Mouse (Mus musculus) spleen, adult 2 months (tissue): ENCODE data around the gene Slc36a1. TPM values are rescaled to one million over a fixed set of nuclear protein-coding genes. Genes with fewer than 3 reads are reported as not detected.

Experiments
- DNase-seq, 2 experiments: peaks; one replicate each; pipeline versions ENCODE4 v3.0.0 to v3.0.0-alpha.2; 2012 to 2021; ENCODE audit warnings: low spot score in 2 of 2, low read depth in 1 of 2
- H3K27ac ChIP-seq: fragments of 200-500 bp; 2 replicates; pipeline ENCODE4 v1.5.1; 2012; ENCODE audit warnings: low read length, inconsistent platforms; ENCODE audit not compliant: insufficient read depth
- H3K27me3 ChIP-seq: fragments of 200-500 bp; 2 replicates; pipeline ENCODE4 v1.6.1; 2012; ENCODE audit warnings: mild to moderate bottlenecking, moderate library complexity, low read length, inconsistent platforms; ENCODE audit not compliant: control insufficient read depth, insufficient read depth
- H3K36me3 ChIP-seq: fragments of 200-500 bp; 2 replicates; pipeline ENCODE4 v1.6.1; 2012; ENCODE audit warnings: mild to moderate bottlenecking, low read length, inconsistent platforms; ENCODE audit not compliant: control insufficient read depth, insufficient read depth
- H3K4me1 ChIP-seq: fragments of 200-500 bp; 2 replicates; pipeline ENCODE4 v1.6.1; 2011; ENCODE audit warnings: inconsistent platforms; ENCODE audit not compliant: control insufficient read depth, insufficient read depth, insufficient read length
- H3K4me3 ChIP-seq: fragments of 200-500 bp; 2 replicates; pipeline ENCODE4 v1.5.1; 2011; ENCODE audit warnings: mild to moderate bottlenecking, inconsistent platforms; ENCODE audit not compliant: insufficient read depth, insufficient read length; ENCODE audit errors: extremely low read depth
- CTCF ChIP-seq: fragments of 200-500 bp; IDR thresholded peaks from 2 replicates; pipeline ENCODE4 v1.5.1; 2011; ENCODE audit warnings: mild to moderate bottlenecking, inconsistent platforms; ENCODE audit not compliant: insufficient read depth, insufficient read length, insufficient replicate concordance; ENCODE audit errors: extremely low read depth
- POLR2A ChIP-seq: fragments of 200-500 bp; IDR thresholded peaks from 2 replicates; pipeline ENCODE4 v1.6.1; 2011; ENCODE audit warnings: low read depth, low read length, inconsistent platforms
- WGBS: fragments of 180-500 bp; shearing (Covaris S2); methylation state at CpG from one replicate; pipeline ENCODE4 v1.1.7; 2018; 5-methylcytosine and 5-hydroxymethylcytosine counted together
- polyA plus RNA-seq: library from polyadenylated mRNA; depleted of rRNA; stranded (reverse); fragments of >200 nt; gene quantifications from 2 replicates; pipeline ENCODE4 v1.2.3, GENCODE M21; 2012; rRNA removed

Gene Slc36a1
- polyA plus RNA-seq, 1 experiment = 25.7 TPM

- H3K27me3 ChIP-seq = no peaks in the 10 kb centered on the region
- H3K36me3 ChIP-seq = no peaks in the 10 kb centered on the region
- H3K4me1 ChIP-seq = no peaks in the 10 kb centered on the region
- WGBS = 85% methylated on average over 2 of the region's 2 CpGs
- no peak overlapping the region for H3K4me3 ChIP-seq
- no peak overlapping the region for H3K27ac ChIP-seq
- DNase-seq = no peak
- TF ChIP-seq POLR2A (no peak), CTCF (no peak)
Measured at GRCm38 (mm10) chr11:55264318-55264717, 60.2 kb downstream of the Slc36a1 start.

DNA sequence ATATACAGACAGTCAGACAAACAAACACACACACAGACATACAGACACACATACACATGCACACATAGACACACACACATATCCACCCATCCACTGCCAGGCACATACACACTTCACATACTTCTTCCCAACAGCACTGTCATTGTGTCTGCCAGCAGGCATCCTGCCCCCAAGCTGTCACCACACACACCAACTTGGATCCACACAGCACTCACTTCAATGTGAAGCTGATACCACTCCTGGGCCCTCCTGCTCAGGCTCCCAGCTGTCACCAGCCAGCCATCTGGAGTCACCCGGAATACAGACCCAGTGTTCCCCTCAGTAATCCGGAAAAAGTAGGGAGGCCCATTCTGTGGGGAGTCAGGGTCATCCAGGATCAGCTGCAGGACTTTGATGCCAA is 61.5 kb downstream of the Slc36a1 start:
- no peak for DNase-seq
- Histone ChIP-seq H3K4me3 (no peak overlapping the region), H3K27me3 (no peaks in the 10 kb centered on the region), H3K4me1 (no peaks in the 10 kb centered on the region), H3K27ac (no peak overlapping the region), H3K36me3 (no peaks in the 10 kb centered on the region)
- TF ChIP-seq CTCF = no peak
- no peak for TF ChIP-seq POLR2A
- WGBS = 72% methylated on average over 2 of the region's 2 CpGs

DNA sequence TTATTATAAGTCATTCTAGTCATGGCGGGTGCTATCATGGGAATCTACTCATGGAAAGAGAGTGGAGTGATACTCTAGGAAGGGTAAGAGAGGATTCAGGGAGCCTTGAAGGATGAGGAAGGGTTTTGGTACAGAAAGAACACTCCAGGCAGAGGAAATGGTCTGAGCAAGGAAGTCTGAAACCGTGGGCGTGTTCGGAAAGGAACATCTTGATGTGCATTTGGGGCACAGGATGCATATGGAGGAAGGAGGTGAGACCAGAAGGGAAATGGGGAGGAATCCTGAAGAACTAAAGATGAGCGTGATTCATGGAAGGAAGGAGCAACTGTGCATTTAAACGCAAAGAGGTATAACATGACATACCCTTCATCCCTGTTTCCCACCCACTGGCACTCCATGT is 64.4 kb downstream of the Slc36a1 start:
- DNase-seq = no peak
- 75% methylated on average over 6 of the region's 6 CpGs for WGBS
- Histone ChIP-seq H3K4me1 (no peaks in the 10 kb centered on the region), H3K27ac (no peak overlapping the region), H3K4me3 (no peak overlapping the region), H3K27me3 (no peaks in the 10 kb centered on the region), H3K36me3 (no peaks in the 10 kb centered on the region)
- no peak for TF ChIP-seq POLR2A
- TF ChIP-seq CTCF = no peak

DNA sequence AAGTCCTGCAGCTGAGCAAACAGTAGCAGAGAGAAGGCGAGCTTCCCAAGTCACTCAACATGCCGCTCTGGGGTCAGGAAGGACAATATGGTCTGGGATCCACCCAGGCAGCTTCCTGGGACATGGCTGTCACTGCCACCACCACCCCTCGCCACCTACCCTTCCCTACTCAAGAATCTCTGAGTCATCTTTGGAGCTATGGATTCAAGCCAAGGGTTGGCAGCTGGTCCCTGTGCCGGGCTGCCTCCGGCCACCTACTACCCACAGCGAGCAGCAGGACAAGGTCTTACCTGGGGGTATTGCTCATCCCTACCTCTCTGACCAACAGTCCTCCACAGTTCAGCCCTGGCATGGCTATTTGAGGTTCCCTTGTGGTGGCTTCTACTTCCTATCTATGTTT is 70.6 kb downstream of the Slc36a1 start:
- DNase-seq = no peak
- Histone ChIP-seq H3K27ac (no peak overlapping the region), H3K27me3 (no peaks in the 10 kb centered on the region), H3K4me3 (no peak overlapping the region), H3K4me1 (no peaks in the 10 kb centered on the region), H3K36me3 (no peaks in the 10 kb centered on the region)
- TF ChIP-seq POLR2A (no peak), CTCF (no peak)
- 86% methylated on average over 6 of the region's 6 CpGs for WGBS

Other genes with a start within 250 kb of the Slc36a1 start
- gene Tnip1, start 241.4 kb upstream of the Slc36a1 start, polyA plus RNA-seq = 54.6 and 65.5 TPM in 2 replicates
- gene Anxa6, start 170.9 kb upstream of the Slc36a1 start, polyA plus RNA-seq = 104 and 116 TPM in 2 replicates
- 8.9 and 10.6 TPM in 2 replicates for gene Ccdc69, start 126.2 kb upstream of the Slc36a1 start, polyA plus RNA-seq
- gene Gm2a, start 106.2 kb upstream of the Slc36a1 start, polyA plus RNA-seq = 98.3 and 128 TPM in 2 replicates
- gene Slc36a3, start 52.6 kb upstream of the Slc36a1 start, polyA plus RNA-seq = 1.4 and 1.6 TPM in 2 replicates
- gene Slc36a2, start 19.3 kb upstream of the Slc36a1 start, polyA plus RNA-seq = 10.2 and 12.8 TPM in 2 replicates
- 0.02 TPM in 2 replicates for gene Fat2, start 132.2 kb downstream of the Slc36a1 start, polyA plus RNA-seq
- gene Sparc, start 218.8 kb downstream of the Slc36a1 start, polyA plus RNA-seq = 427 and 627 TPM in 2 replicates